Comparison of ENCODE assay signal across 8 mouse cellular contexts in genomic region chr2:157458472-157458871, GRCm38 (mm10). TPM values are rescaled to one million over a fixed set of nuclear protein-coding genes. Genes with fewer than 3 reads are reported as not detected.
DNase-seq lines count a peak whose midpoint lies in the region; ATAC-seq and TF ChIP-seq lines count a peak whose summit lies in the region.

No protein-coding gene starts in this region.

- H3K4me1 ChIP-seq in embryonic facial prominence, embryonic 10.5 days, result peaks cover 89% of the 10 kb centered on the region
- H3K4me1 ChIP-seq in liver, embryonic 14.5 days (replicated peaks; ENCODE audit: control insufficient read depth in 2 of 2, insufficient read depth in 2 of 2, low read length in 1 of 2), result peaks cover 0 to 5% of the 10 kb centered on the region in 2 experiments; a peak in 1 of 4 replicates
- peaks cover 39% of the 10 kb centered on the region for H3K4me1 ChIP-seq in neural tube, embryonic 11.5 days (ENCODE audit: control insufficient read depth, insufficient read depth, low read length)

- no peak overlapping the region for H3K9ac ChIP-seq in liver, embryonic 14.5 days (replicated peaks)
- H3K9ac ChIP-seq in neural tube, embryonic 11.5 days (ENCODE audit: low read length), result no peak overlapping the region

- H3K9me3 ChIP-seq in embryonic facial prominence, embryonic 10.5 days, result no peaks in the 10 kb centered on the region
- H3K9me3 ChIP-seq in liver, embryonic 14.5 days (ENCODE audit: control insufficient read depth, low read length), result no peaks in the 10 kb centered on the region
- H3K9me3 ChIP-seq in neural tube, embryonic 11.5 days (ENCODE audit: control insufficient read depth, low read length), result no peaks in the 10 kb centered on the region

- no peaks in the 10 kb centered on the region; the same call in 1 of the 2 replicates for H3K27me3 ChIP-seq in embryonic facial prominence, embryonic 10.5 days (replicated peaks; ENCODE audit: low read depth, poor library complexity, severe bottlenecking)
- peaks cover 9% of the 10 kb centered on the region; the same call in 1 of the 2 replicates for H3K27me3 ChIP-seq in liver, embryonic 14.5 days (ENCODE audit: control insufficient read depth, insufficient read depth, low read length)
- no peaks in the 10 kb centered on the region for H3K27me3 ChIP-seq in neural tube, embryonic 11.5 days (ENCODE audit: control insufficient read depth, insufficient read depth, low read length)

- DNase-seq in 416B (ENCODE audit: low read depth), result peak; percentile 58
- DNase-seq in adrenal gland, adult 8-10 months, result peak; percentile 37
- DNase-seq in embryonic facial prominence, embryonic 10.5 days (ENCODE audit: low spot score), result peak; percentile 90
- peak; percentile 51 to 59 for DNase-seq in heart, adult 9 months (ENCODE audit: low spot score in 2 of 2)
- DNase-seq in kidney, postnatal 14 days, result peak; percentile 72
- DNase-seq in liver, embryonic 14.5 days (ENCODE audit: low read depth in 3 of 3, low spot score in 3 of 3), result no peak
- DNase-seq in neural tube, embryonic 11.5 days (ENCODE audit: low spot score), result peak; percentile 90
- DNase-seq in thymus, adult 18-20 months, result peak; percentile 41

- peak; percentile 95 for TF ChIP-seq CTCF in liver, embryonic 14.5 days (IDR thresholded peaks at IDR 0.05; ENCODE audit: low read depth)

- H3K4me3 ChIP-seq in embryonic facial prominence, embryonic 10.5 days, result peak overlapping the region; percentile 56; the same call in 1 of the 2 replicates
- H3K4me3 ChIP-seq in liver, embryonic 14.5 days (ENCODE audit: insufficient read depth in 1 of 2, low read depth in 2 of 2, low read length in 2 of 2), result no peak overlapping the region
- H3K4me3 ChIP-seq in neural tube, embryonic 11.5 days (ENCODE audit: low read depth, low read length), result no peak overlapping the region

- H3K36me3 ChIP-seq in embryonic facial prominence, embryonic 10.5 days (replicated peaks), result peaks cover 79% of the 10 kb centered on the region
- no peaks in the 10 kb centered on the region for H3K36me3 ChIP-seq in liver, embryonic 14.5 days (replicated peaks; ENCODE audit: control insufficient read depth, insufficient read depth, low read depth)
- peaks cover 3% of the 10 kb centered on the region; the same call in 1 of the 2 replicates for H3K36me3 ChIP-seq in neural tube, embryonic 11.5 days (ENCODE audit: control insufficient read depth, insufficient read depth, low read length)

- 0 out of 2 replicates have a peak, but pooled peaks have one; percentile 7 for ATAC-seq in liver, embryonic 14.5 days (ENCODE audit: insufficient read depth)
- no peak for ATAC-seq in neural tube, embryonic 11.5 days (ENCODE audit: insufficient read depth, low FRiP score, low TSS enrichment)

- 13% methylated on average over 14 of the region's 14 CpGs for WGBS in embryonic facial prominence, embryonic 10.5 days
- 9% methylated on average over 14 of the region's 14 CpGs for WGBS in liver, embryonic 14.5 days (ENCODE audit: insufficient replicate concordance)
- 24% methylated on average over 14 of the region's 14 CpGs for WGBS in neural tube, embryonic 11.5 days

- no peak for TF ChIP-seq EP300 in liver, embryonic 14.5 days (IDR thresholded peaks at IDR 0.05; ENCODE audit: low read depth)

- H3K27ac ChIP-seq in embryonic facial prominence, embryonic 10.5 days (replicated peaks), result peak overlapping the region; percentile 99
- no peak overlapping the region for H3K27ac ChIP-seq in liver, embryonic 14.5 days
- no peak overlapping the region for H3K27ac ChIP-seq in neural tube, embryonic 11.5 days (ENCODE audit: low read depth, low read length)

- H3K4me2 ChIP-seq in liver, embryonic 14.5 days (ENCODE audit: low read depth), result peak overlapping the region; percentile 40
- no peak overlapping the region for H3K4me2 ChIP-seq in neural tube, embryonic 11.5 days (ENCODE audit: low read depth)

RNA-seq across cellular contexts. Expression of gene Src, which starts 40.2 kb away (rescaled TPM):
- 10 to 100 TPM; 18.3 to 32.9 (median 24.8) TPM for total RNA-seq in adrenal gland, adult 8-10 months (2022)
- 22.1 and 23.1 TPM in 2 replicates for polyA plus RNA-seq in embryonic facial prominence, embryonic 10.5 days (2016; fragmentation: Nextera tagmentation; extraction: Ambion mirVana)
- 2.3 and 2.4 TPM in 2 replicates for polyA plus RNA-seq in liver, embryonic 14.5 days (2012; rRNA removed)
- 0.90 and 1.2 TPM in 2 replicates for polyA plus RNA-seq in liver, embryonic 14.5 days (2014; fragmentation: Nextera tagmentation; extraction: Ambion mirVana)
- polyA plus RNA-seq in neural tube, embryonic 11.5 days (2014; fragmentation: Nextera tagmentation; extraction: Ambion mirVana), result 15.1 and 17.8 TPM in 2 replicates

Comparison
In these comparisons a context has a peak if more than half of its experiments do, and no peak if none do; other contexts are left out.
1. DNase-seq: peak in 416B (single experiment), adrenal gland, adult 8-10 months (single experiment), embryonic facial prominence, embryonic 10.5 days (single experiment), heart, adult 9 months (2 of 2), kidney, postnatal 14 days (single experiment), neural tube, embryonic 11.5 days (single experiment) and thymus, adult 18-20 months (2 of 2); none in liver, embryonic 14.5 days (0 of 3).